Mouse (Mus musculus) gastrocnemius, postnatal 4 days (tissue): ENCODE results near the gene Amfr. TPM values are rescaled to one million over a fixed set of nuclear protein-coding genes. Genes with fewer than 3 reads are reported as not detected.

Experiments
- DNase-seq, 2 experiments: peaks; one replicate each; pipeline ENCODE4 v3.0.0; 2021 to 2022; ENCODE audit warnings: low spot score in 2 of 2, mixed read lengths in 2 of 2
- microRNA-seq: library from miRNA; unstranded; fragments of <30 nt; microRNA quantifications from one replicate; pipeline ENCODE4 v1.2.0, GENCODE M21; 2021
- total RNA-seq, 2 experiments: library from RNA; stranded (reverse); gene quantifications; 2 replicates each; pipeline ENCODE4 v1.2.3; 2021

Amfr gene
- total RNA-seq, 2 experiments from 2014 or later, result 93.2 to 98.0 TPM

- DNase-seq, result no peak
These were observed 74.4 kb downstream of the Amfr start for GRCm38 (mm10) chr8:93938193-93938592.

DNA sequence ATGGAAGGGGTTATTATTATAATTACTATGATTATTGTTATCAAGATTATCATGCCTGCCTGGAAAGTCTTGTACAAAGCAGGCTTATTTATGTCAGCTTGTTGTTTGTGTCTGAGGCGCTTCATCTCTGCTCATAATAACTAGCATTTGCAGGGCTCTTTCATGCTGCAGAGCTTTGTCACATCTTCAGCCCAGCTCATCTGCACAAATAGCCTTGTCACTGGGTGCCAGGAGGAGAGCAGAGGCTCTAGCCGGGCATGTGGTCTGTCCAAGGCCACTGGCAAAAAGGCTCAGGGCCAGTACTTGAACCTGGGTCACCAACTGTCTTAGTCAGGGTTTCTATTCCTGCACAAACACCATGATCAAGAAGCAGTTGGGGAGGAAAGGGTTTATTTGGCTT, 79.4 kb downstream of the Amfr start:
- no peak for DNase-seq

- DNase-seq, result peak; percentile 53 to 69
These were observed 79.8 kb downstream of the Amfr start for GRCm38 (mm10) chr8:93932873-93933272.

GRCm38 (mm10) chr8:93931336-93931735, 81.3 kb downstream of the Amfr start:
- DNase-seq, result no peak

GRCm38 (mm10) chr8:93929233-93929632, 83.4 kb downstream of the Amfr start:
- DNase-seq, result no peak

DNA sequence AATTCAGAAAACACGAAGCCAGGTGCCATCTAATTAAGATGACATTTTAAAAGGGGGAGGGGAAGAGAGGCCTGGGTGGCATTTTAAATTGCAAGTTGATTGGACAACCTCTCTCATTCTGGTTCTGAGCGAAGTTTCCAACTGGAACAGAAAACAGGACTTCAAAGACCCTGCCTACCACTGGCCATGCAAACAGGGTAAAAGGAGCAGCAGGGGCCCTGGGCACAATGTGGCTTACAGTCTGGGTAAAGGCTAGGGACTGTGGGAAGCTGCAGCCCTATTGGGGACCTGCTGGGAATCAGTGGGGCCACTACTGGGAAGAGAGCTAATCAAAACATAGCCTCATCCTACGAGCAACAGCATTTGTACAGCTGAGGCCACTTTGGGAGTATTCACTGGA, 87.1 kb downstream of the Amfr start:
- no peak for DNase-seq

DNA sequence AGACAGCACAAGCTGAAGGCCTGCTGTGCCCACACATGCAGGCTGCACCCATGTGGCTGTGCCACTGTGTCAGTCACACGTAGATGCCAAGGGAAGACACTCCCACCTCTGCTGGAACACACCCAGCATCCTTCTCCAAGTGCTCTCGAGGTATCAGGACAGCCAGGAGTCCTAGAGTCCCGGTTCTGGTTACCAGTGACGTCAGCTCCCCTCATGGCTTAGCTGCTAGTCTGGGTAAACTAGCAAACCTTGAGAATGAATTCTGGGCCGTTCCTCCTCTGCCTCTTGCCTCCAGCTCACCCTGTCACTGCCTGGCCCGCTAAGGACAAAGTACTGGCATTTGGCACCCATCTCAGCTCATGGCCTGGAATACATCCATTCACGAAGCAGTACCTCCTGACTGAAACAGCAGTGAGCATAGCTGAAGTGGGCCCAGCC, 88.7 kb downstream of the Amfr start:
- no peak for DNase-seq

Small RNA genes lying within 50 kb of the gene (microRNA-seq; reads per million reads assigned to microRNA genes)
- gene Gm24159, result not detected

Other genes starting within 250 kb of the Amfr start
- 10 to 100 TPM; 13.4 TPM for gene Gnao1, start 202.9 kb downstream of the Amfr start, total RNA-seq
- gene Nudt21, start 24.2 kb upstream of the Amfr start, total RNA-seq, result 10 to 100 TPM; 36.1 to 40.5 TPM
- 10 to 100 TPM; 19.2 to 20.2 TPM for gene Ogfod1, start 24.4 kb upstream of the Amfr start, total RNA-seq
- gene Bbs2, start 86.1 kb upstream of the Amfr start, total RNA-seq, result 1 to 10 TPM; 8.3 to 8.6 TPM
- not detected for gene Mt4, start 124.4 kb upstream of the Amfr start, total RNA-seq
- gene Mt3, start 139.8 kb upstream of the Amfr start, total RNA-seq, result 10 to 100 TPM; 11.4 to 18.3 TPM
- 100 to 1,000 TPM in 1 of 2 experiments, 10 to 100 TPM in 1; 83.6 to 103 TPM for gene Mt2, start 159.8 kb upstream of the Amfr start, total RNA-seq
- 10 to 100 TPM; 42.4 to 49.1 TPM for gene Mt1, start 166.2 kb upstream of the Amfr start, total RNA-seq
- 10 to 100 TPM; 26.7 to 32.9 TPM for gene Nup93, start 201.7 kb upstream of the Amfr start, total RNA-seq